Mouse (Mus musculus) kidney, postnatal 25 days (tissue): Measurements from ENCODE around the gene Nol6.
A peak's percentile ranks its signal among the peaks of the same experiment; 100 is the strongest.

Source experiments
- DNase-seq, 2 experiments: peaks; one replicate each; pipeline ENCODE4 v3.0.0; 2021; ENCODE audit warnings: mixed read lengths in 2 of 2

The Nol6 gene

GRCm38 (mm10) chr4:41124180-41124951 lies at the start of gene Nol6:
Gene Nol6, minus strand, starts transcription at chr4:41124455.
- peak; percentile 99 to 100 for DNase-seq

GRCm38 (mm10) chr4:41170970-41171369 lies 46.7 kb upstream of the Nol6 start:
- DNase-seq = no peak

GRCm38 (mm10) chr4:41165693-41166475 lies 41.6 kb upstream of the Nol6 start:
- DNase-seq = peak; percentile 73 to 94

- DNase-seq = no peak
Measured at GRCm38 (mm10) chr4:41164974-41165373, 40.7 kb upstream of the Nol6 start.

- DNase-seq = no peak
Measured at GRCm38 (mm10) chr4:41161232-41161631, 37.0 kb upstream of the Nol6 start.

- no peak for DNase-seq
Measured at GRCm38 (mm10) chr4:41158251-41158650, 34.0 kb upstream of the Nol6 start.

- DNase-seq = no peak
Measured at GRCm38 (mm10) chr4:41156961-41157360, 32.7 kb upstream of the Nol6 start.

GRCm38 (mm10) chr4:41153146-41153545 lies 28.9 kb upstream of the Nol6 start:
- no peak for DNase-seq

- DNase-seq = no peak
Measured at GRCm38 (mm10) chr4:41151186-41151585, 26.9 kb upstream of the Nol6 start.

- DNase-seq = no peak
Measured at GRCm38 (mm10) chr4:41149891-41150290, 25.6 kb upstream of the Nol6 start.

GRCm38 (mm10) chr4:41142601-41143000 lies 18.3 kb upstream of the Nol6 start:
- peak; percentile 35 to 52 for DNase-seq

- peak in 1 of 2 experiments; percentile 23 for DNase-seq
Measured at GRCm38 (mm10) chr4:41140174-41140875, 16.1 kb upstream of the Nol6 start.

GRCm38 (mm10) chr4:41136811-41137210 lies 12.6 kb upstream of the Nol6 start:
- peak in 1 of 2 experiments; percentile 22 for DNase-seq

GRCm38 (mm10) chr4:41136454-41136805 lies 12.2 kb upstream of the Nol6 start:
- peak; percentile 57 to 83 for DNase-seq

- DNase-seq = peak; percentile 55 to 87
Measured at GRCm38 (mm10) chr4:41135711-41136453, 11.6 kb upstream of the Nol6 start, which contains the start of gene Ube2r2. Gene Ube2r2, plus strand, starts transcription at chr4:41135743.

GRCm38 (mm10) chr4:41134935-41135710 lies 10.9 kb upstream of the Nol6 start:
- DNase-seq = peak; percentile 83 to 91

GRCm38 (mm10) chr4:41133529-41134291 lies 9.5 kb upstream of the Nol6 start:
- no peak for DNase-seq

- DNase-seq = no peak
Measured at GRCm38 (mm10) chr4:41132471-41132870, 8.2 kb upstream of the Nol6 start.

GRCm38 (mm10) chr4:41129836-41130235 lies 5.6 kb upstream of the Nol6 start:
- no peak for DNase-seq

GRCm38 (mm10) chr4:41129406-41129805 lies 5.2 kb upstream of the Nol6 start:
- peak; percentile 72 for DNase-seq
